Comparison of ENCODE assay signal across 9 mouse cellular contexts in genomic region chr1:151631703-151632294, GRCm38 (mm10).
DNase-seq lines count a peak whose midpoint lies in the region; ATAC-seq lines count a peak whose summit lies in the region.
"Had no signal": no experiment of that assay in that cellular context is flagged by ENCODE, and none has a peak within 500 bp of the region (broad histone marks: within the 10 kb centered on the region; RNA-seq: fewer than 3 reads in every experiment).

No protein-coding gene starts in this region.

- no peak for ATAC-seq in heart, embryonic 14.5 days (ENCODE audit: insufficient number of reproducible peaks, insufficient read depth, low FRiP score, low read depth)
- peak; percentile 79; the same call in 1 of the 2 replicates for ATAC-seq in hindbrain, embryonic 15.5 days (ENCODE audit: low FRiP score, low read depth)
- 0 out of 2 replicates have a peak, but pooled peaks have one; percentile 24 for ATAC-seq in midbrain, embryonic 14.5 days (ENCODE audit: low FRiP score, low TSS enrichment)

- DNase-seq in kidney, postnatal 10 days, result peak; percentile 55
- DNase-seq in kidney, adult 11 months, result no peak
- DNase-seq in midbrain, embryonic 14.5 days, result peak; percentile 31
- no peak for DNase-seq in layer of hippocampus, postnatal 25 days (ENCODE audit: extremely low spot score in 1 of 2, low spot score in 1 of 2)
- DNase-seq in cerebellum, adult 9-11 months, result no peak
- DNase-seq: right cerebral cortex, postnatal 25 days had no signal

- WGBS in heart, embryonic 14.5 days, result 44% methylated on average over 11 of the region's 11 CpGs
- WGBS in hindbrain, embryonic 15.5 days, result 48% methylated on average over 11 of the region's 11 CpGs
- whole genome bisulfite sequencing in midbrain, embryonic 14.5 days, result 77% methylated on average over 11 of the region's 11 CpGs

- H3K27ac ChIP-seq in heart, embryonic 14.5 days (replicated peaks in 1 of 2; ENCODE audit: control insufficient read depth in 1 of 2, insufficient read depth in 1 of 2, low read depth in 2 of 2, low read length in 2 of 2), result 0 out of 4 replicates have a peak overlapping the region, but pooled peaks of 1 of the 2 experiments have one; percentile 33
- H3K27ac ChIP-seq in hindbrain, embryonic 15.5 days (replicated peaks), result no peak overlapping the region
- no peak overlapping the region for H3K27ac ChIP-seq in midbrain, embryonic 14.5 days (replicated peaks; ENCODE audit: low read depth, low read length)

- no peak overlapping the region for H3K9ac ChIP-seq in heart, embryonic 14.5 days (ENCODE audit: low read length)
- no peak overlapping the region for H3K9ac ChIP-seq in hindbrain, embryonic 15.5 days
- H3K9ac ChIP-seq in midbrain, embryonic 14.5 days (replicated peaks; ENCODE audit: low read length), result no peak overlapping the region

- H3K4me2 ChIP-seq in heart, embryonic 14.5 days (ENCODE audit: low read length), result peak overlapping the region; percentile 17; the same call in 1 of the 2 replicates
- H3K4me2 ChIP-seq in hindbrain, embryonic 15.5 days, result no peak overlapping the region
- H3K4me2 ChIP-seq in midbrain, embryonic 14.5 days (ENCODE audit: low read length), result no peak overlapping the region

- no peaks in the 10 kb centered on the region for H3K36me3 ChIP-seq in heart, embryonic 14.5 days (ENCODE audit: control insufficient read depth, insufficient read depth, low read length)
- H3K36me3 ChIP-seq in hindbrain, embryonic 15.5 days, result no peaks in the 10 kb centered on the region
- no peaks in the 10 kb centered on the region for H3K36me3 ChIP-seq in midbrain, embryonic 14.5 days (ENCODE audit: control insufficient read depth, insufficient read depth, low read length)

- no peak overlapping the region for H3K4me3 ChIP-seq in heart, embryonic 14.5 days (ENCODE audit: control insufficient read depth in 1 of 2, insufficient read depth in 1 of 2, low read depth in 1 of 2, low read length in 2 of 2)
- no peak overlapping the region for H3K4me3 ChIP-seq in hindbrain, embryonic 15.5 days
- H3K4me3 ChIP-seq in midbrain, embryonic 14.5 days (replicated peaks; ENCODE audit: low read depth, low read length), result no peak overlapping the region
- H3K4me3 ChIP-seq: erythroblast, embryonic 14.5 days had no signal

- H3K4me1 ChIP-seq in heart, embryonic 14.5 days (ENCODE audit: control insufficient read depth in 2 of 2, insufficient read depth in 2 of 2, low read length in 2 of 2), result peaks cover 0 to 11% of the 10 kb centered on the region in 2 experiments; a peak in 2 of 4 replicates
- H3K4me1 ChIP-seq in hindbrain, embryonic 15.5 days (replicated peaks), result peaks cover 16% of the 10 kb centered on the region; the same call in 1 of the 2 replicates
- peaks cover 8% of the 10 kb centered on the region; the same call in 1 of the 2 replicates for H3K4me1 ChIP-seq in midbrain, embryonic 14.5 days (ENCODE audit: control insufficient read depth, insufficient read depth, low read length)

- peaks cover 3% of the 10 kb centered on the region; the same call in 1 of the 2 replicates for H3K9me3 ChIP-seq in heart, embryonic 14.5 days (ENCODE audit: control insufficient read depth, low read length)
- H3K9me3 ChIP-seq in hindbrain, embryonic 15.5 days, result no peaks in the 10 kb centered on the region
- H3K9me3 ChIP-seq in midbrain, embryonic 14.5 days (ENCODE audit: control insufficient read depth, low read length), result no peaks in the 10 kb centered on the region

- no peaks in the 10 kb centered on the region for H3K27me3 ChIP-seq in heart, embryonic 14.5 days (ENCODE audit: control insufficient read depth, insufficient read depth, low read length)
- H3K27me3 ChIP-seq in hindbrain, embryonic 15.5 days, result no peaks in the 10 kb centered on the region
- H3K27me3 ChIP-seq in midbrain, embryonic 14.5 days (ENCODE audit: control insufficient read depth, insufficient read depth, low read length), result no peaks in the 10 kb centered on the region

Comparison
In these comparisons a context has a peak if more than half of its experiments do, and no peak if none do; other contexts are left out.
1. DNase-seq: peak in kidney, postnatal 10 days (single experiment) and midbrain, embryonic 14.5 days (single experiment); none in kidney, adult 11 months (single experiment), layer of hippocampus, postnatal 25 days (0 of 2) and cerebellum, adult 9-11 months (single experiment).